Mouse (Mus musculus) right cerebral cortex, postnatal 4 days (tissue): ENCODE data around the gene Mog.
"Not testable (repeated sequence)": the region's sequence is repeated elsewhere in the genome, so short reads cannot be mapped to it uniquely, and the experiment has no call there.

Experiments used
- DNase-seq: peaks from one replicate; pipeline ENCODE4 v3.0.0-alpha.2; 2022

The Mog gene

DNA sequence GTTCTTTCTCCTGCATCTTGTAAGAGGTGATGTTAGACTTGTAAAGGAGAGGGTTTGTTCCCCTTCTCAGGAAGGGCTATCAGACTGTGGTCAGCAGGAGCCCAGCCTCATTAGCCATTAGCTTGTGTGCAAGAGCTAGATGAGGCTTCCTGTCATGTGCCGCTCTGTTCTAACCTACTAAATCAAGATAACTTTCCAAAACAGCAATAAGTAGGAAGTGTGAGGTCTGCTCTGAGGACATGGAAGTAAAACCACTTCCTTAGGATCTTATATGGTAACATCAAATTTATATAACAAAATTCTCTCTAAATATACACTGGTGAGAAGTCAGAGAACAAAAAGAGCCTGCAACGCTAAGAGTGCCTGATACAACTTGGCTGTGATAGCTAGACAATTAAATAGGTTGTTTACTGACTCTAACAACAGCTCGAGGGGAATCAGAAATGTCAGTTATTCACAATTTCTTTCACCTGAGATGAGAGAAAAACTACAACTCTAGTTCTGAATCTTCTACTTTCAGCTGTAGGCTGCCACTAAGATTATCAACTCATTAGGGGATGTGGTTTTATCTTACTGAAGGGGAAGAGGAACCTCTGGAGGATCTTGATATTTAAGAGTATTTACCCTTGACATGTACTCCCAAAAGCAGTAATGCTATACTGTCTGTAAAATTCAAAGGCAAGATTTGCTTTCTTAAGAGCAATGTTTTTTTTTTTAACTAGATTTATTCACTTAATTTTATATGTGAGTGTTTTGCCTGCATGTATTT, 30.7 kb downstream of the Mog start:
- DNase-seq = no peak

DNA sequence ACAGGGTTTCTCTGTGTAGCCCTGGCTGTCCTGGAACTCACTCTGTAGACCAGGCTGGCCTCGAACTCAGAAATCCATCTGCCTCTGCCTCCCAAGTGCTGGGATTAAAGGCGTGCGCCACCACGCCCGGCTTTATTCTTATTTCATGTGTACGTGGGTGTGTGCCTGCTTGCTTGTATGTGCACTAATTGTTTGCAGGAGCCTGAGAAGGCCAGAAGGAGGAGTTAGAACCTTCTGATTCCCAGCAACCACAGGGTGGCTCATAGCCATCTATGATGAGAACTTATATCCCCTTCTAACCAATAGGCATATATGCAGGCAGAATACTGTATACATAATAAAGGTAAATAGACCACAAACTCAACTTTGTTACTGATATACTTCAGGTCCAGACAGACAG, 32.6 kb downstream of the Mog start:
- not testable (repeated sequence) for DNase-seq

DNA sequence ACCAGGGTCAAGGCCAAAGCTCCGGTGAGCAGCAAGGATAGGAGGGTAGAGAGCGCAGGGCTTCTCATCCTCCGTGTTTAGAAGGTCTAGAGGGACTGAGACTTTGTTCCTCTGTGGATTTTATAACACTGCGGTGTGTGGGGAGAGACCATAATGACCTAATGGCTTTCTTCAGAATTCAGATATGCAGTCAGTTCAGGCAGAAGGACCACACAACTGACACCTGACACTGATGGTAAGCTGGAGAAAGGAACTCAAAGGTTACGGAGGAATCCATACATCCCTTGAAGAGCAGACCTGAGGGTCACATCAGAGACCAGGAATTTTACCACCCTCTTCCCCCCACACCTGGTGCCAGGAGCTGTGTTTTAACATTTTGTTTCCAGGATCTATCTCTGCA, 33.8 kb downstream of the Mog start, which contains the start of gene H2-M5:
TSS of gene H2-M5 (minus strand) at position 101 of the 400 bp plus-strand sequence.
- DNase-seq = no peak

DNA sequence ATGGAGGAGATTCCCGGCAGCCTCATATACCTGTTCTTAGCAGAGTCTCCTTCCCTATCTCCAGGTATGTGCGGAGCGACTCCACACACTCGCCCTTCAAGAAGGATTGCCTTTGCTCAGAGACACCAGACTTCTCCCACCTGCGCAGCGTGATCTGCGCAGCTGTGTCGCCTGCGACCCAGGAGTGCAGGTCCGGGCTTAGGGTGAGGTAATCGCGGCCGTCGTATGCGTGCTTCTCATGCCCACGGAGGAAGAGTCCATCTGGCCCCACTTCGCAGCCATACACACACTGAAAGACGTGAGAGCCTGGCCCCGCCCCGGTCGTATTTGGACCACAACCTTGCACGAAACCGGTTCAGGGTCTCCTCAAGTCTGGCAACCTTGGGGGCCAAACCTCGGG, 34.7 kb downstream of the Mog start:
- DNase-seq = no peak

DNA sequence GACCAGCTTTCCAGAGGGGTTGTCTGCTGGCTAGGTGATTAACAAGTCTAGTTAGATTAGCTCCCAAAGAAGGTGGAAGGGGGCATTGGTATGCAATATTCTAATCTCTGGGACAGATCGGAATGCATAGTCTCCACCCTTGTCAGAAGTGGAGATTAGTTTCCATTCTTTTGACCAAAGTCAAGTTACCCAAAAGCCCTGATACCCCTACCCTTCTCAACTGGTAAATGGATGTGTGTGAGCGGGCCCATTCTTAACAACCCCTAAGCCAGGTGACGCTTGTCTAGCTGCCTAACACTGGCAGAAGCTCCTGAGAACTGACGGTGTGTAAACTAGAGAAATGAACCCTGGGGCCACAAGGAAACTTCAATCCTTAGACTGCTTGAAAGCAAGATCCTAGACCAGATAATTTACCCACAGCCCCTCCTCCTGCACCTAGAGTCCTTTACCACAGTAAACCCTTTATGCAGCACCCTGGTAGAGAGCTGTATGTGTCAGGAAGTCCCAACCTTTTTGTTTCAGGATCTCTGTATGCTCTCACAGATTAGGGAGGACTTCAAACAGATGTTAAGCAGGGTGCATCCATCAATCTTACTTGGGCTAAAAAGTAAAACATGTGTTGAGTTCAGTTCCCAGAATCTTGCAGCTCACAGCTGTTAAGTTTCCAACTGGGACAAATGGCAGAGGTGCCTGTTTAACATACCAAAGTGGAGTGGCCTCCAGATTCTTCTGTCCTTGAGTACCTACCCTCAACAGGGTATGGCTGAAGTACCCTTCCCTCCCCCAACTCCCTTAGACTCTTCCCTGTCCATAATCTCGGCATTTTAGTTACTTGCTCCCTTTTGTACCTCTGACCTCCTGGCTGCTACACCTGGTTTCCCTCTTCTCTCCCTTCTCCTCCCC, 40.7 kb downstream of the Mog start:
- DNase-seq = no peak

DNA sequence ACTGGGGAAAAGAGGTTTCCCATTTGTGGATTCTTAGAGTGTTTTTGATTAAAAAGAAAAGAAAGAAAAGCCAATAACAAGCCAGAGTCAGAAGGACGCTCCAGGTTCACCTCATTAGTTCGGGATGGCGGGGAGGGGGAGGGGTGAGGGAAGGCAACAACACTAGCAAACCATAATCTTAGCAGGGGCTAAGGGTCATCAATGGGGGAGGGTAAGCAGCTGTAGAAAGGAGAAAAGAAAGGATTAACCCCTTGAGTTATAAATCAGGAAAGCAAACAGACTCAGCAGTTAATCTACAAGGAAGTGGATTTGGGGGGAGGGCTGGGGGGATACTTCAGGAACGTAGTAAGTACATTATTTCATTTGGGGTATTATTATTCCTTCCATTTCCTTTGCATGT, 41.4 kb downstream of the Mog start:
- DNase-seq = no peak

DNA sequence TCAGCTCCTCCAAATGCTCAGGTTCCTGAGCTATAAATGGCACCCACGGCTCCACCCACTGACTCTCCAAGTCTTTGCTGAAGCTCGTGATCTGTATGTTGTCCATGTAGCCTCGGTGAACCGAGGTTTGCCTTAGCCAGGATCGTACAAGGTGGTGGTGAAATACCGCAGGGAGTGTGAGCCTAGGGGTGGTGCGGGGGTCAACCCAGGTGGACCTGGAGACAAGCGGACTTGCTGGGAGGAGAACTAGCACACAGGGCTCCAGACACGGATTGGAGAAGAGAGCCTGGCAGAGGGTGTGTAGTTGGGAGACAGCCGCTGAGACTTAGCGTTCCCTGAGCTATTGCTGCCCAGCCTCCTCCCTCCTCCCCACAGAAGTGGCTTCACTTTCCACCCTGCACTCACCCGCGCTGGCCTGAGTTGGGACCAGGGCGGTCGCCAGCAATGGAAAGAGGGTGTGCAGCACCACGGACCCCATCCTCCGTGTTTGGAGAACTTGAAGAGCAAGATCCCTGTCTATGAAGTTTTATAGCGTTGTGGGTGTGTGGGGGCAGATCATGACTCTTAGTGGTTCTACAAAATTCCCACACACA, 41.9 kb downstream of the Mog start, which contains the start of gene 2410137M14Rik:
TSS of gene 2410137M14Rik (minus strand) at position 17 of the 593 bp plus-strand sequence.
- no peak for DNase-seq

DNA sequence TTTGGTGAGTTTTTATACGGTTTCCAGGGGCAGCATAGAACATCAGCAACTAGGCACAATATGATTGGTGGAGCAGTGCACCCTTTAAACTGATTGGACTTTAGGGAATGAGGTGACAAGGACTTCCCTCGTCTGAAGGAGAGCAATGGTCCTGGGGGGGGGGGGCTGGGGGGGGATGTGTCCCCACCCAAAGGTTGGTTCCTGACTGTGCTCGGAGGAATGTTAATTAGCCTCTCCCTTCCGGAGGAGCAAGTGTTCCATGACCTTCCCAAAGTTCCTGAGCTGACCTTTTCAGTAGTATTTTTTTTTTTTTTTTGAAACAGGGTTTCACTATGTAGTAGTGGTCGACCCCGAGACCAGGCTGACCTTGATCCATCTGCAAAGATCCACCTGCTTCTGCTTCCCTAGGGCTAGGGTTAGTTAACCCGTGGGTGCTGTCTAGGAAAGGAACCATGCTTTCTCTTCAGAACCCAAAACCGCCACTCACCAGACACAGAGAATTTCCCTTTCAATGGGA, 49.9 kb downstream of the Mog start:
- DNase-seq = no peak

DNA sequence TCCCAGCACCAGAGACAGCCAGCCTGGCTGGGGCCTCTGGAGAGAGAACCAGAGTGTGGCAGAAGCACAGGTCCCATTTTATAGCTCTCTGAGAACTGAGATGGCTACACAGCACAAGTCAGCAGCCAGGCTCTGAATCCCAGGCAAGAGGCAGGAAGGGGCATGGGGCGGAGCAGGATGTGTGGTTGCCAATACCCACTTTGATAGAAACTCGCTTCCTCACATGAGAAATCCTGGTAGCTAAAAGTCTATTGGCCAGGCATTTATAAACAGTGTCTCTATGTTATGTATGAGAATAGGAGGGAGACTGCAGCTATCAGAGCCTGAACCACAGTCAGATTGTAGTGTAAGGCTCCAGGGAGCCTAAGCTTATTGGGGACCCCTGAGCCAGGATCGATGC, 50.4 kb downstream of the Mog start:
- no peak for DNase-seq

DNA sequence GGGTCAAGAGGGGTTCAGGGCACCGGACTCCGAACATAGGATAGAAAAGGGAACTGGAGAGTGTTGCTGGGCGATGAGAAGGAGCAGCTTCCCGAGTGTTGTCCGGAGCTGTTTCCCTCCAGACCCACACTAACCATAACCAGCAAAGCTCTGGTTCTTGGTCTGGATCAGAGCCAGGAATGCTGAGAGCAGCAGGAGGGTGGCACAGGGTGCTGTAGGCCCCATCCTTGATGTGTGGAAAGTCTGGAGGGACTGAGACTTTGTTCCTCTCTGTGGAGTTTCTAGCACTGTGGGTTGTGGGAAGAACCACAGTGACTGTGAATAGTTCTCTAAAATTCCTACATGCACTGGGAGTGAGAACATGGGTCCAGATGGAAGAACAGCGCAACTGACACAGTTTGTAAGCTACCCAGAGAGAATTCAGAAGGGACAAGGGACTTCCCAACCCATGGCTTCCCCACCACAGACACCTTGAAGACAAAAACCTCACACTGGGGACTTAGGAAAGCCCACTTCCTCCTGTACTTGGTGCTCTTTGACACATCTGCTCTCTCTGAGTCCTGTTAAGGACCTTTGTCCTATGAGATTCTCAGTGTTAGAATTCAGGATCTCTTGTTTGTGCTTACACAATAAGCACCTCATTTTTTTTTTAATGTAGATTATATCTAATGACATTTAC, 51.9 kb downstream of the Mog start:
- DNase-seq = no peak

DNA sequence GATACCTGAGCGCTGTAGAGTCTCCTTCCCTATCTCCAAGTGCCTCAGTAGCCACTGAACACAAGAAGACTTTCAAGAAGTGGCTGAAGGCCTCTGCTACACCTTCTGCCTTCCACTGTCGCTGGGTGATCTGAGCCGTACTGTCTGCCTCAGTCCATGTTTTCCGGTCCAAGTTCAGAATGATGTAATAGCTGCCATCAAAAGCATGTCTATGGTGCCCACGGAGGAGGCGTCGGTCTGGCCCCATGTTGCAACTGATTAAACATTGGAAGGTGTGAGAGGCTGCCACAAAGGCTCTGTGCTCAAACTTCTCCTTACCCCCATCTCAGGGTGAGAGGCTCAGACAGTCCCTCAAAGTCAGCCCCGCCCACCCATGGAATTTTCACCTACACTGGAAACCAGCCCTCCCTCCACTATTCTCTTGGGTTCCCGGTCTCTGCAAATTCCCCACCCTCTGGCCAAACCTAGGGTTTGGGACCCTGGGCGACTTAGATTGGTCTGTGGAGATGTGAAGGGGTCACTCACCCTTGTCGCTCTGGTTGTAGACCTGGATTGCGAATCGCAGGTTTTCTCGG, 52.8 kb downstream of the Mog start:
- no peak for DNase-seq

DNA sequence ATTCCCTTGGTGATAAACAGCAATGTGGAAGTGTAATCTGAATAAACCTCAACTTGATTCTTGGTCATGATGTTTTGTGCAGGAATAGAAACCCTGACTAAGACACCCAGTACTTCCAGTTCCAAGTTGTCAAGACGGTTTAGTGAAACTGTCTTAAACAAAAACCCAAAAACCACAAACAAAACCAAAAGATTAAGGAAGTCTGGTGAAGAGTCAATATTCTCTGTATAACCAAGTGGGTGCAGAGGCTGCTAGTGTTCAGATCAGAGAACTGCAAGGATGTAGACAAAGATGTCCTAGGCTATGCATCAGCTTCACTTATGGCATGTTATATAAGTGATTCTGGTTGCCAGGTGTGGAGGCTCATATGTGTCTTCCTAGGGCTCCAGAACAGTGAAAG, 56.3 kb downstream of the Mog start:
- DNase-seq = no peak

DNA sequence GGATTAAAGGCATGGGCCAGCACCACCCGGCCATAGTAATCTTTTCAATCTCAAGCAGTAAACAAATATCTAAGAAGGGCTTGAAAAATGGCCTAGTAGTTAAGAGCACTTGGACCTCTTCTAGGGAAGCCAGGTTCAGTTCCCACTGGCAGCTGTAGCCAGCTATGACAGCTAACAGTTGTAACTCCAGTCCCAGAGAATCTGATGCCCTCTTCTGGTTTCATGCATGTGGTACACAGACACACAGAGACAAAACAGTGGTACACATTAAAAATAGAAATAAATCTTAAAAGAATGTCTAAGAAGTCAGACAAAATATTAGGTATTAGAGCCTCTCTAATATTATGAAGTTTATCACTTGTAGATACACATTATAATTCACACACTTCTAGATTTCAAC, 62.1 kb downstream of the Mog start:
- no peak for DNase-seq
